Mouse (Mus musculus): Measurements from ENCODE around the gene Srpk2. TPM values are rescaled to one million over a fixed set of nuclear protein-coding genes. Genes with fewer than 3 reads are reported as not detected.

The Srpk2 gene
- polyA plus RNA-seq, 1 experiment = 71.2 TPM

DNA sequence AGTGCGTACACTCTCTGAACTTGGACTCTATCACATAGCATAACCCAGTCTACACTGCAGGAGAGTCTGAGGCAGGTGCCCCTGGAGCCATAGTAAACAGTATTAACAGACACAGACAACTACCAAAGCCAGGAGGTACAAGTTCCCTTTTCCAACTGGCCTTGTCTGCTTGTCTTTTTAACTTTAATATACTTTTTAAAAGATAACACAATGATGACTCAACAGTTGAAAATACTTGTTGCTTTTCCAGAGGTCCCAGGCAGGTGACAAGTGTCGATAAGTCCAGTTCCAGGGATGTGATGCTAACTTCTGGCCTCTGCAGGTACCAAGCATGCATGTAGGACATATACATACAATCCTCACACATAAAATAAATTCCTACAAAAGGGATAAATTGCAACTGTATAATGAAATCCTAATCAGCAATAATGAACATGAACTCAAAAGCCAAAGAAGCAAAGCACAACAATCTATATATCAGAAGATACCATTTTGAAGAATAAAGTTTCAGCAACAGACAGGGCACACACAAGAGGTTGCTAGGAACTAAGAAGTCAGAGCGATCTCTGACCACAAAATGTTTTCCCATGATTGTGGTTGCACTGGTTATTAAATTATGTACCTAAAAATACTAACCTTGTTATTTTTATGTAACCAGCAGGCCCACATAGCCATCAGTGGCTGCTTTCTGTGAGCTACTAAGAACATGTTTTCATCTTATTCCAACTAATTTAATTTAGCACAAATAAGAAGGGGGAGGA, 105.1 kb downstream of the Srpk2 start:
- TF ChIP-seq EP300 (IDR thresholded peaks at IDR 0.05; ENCODE audit: insufficient read depth, low read depth, low read length) = no peak
- no peak for TF ChIP-seq CTCF (IDR thresholded peaks at IDR 0.05; ENCODE audit: low read depth, low read length)
- no peak for TF ChIP-seq POLR2A (IDR thresholded peaks at IDR 0.05; ENCODE audit: insufficient read depth, low read length)
- H3K36me3 ChIP-seq (ENCODE audit: control insufficient read depth, insufficient read depth, low read length, poor library complexity, severe bottlenecking) = no peaks in the 10 kb centered on the region
- no peaks in the 10 kb centered on the region for H3K4me1 ChIP-seq (ENCODE audit: control insufficient read depth, insufficient read depth, low read length)
- no peaks in the 10 kb centered on the region for H3K9me3 ChIP-seq (replicated peaks; ENCODE audit: control insufficient read depth, insufficient read depth, low read length, poor library complexity, severe bottlenecking)
- H3K4me3 ChIP-seq (ENCODE audit: low read depth, low read length) = no peak overlapping the region
- H3K27ac ChIP-seq (ENCODE audit: insufficient read depth, low read length) = no peak overlapping the region
- H3K27me3 ChIP-seq (ENCODE audit: control insufficient read depth, insufficient read depth, low read length, poor library complexity, severe bottlenecking) = no peaks in the 10 kb centered on the region
- H3K9ac ChIP-seq (ENCODE audit: low read depth, poor library complexity, severe bottlenecking) = no peak overlapping the region

DNA sequence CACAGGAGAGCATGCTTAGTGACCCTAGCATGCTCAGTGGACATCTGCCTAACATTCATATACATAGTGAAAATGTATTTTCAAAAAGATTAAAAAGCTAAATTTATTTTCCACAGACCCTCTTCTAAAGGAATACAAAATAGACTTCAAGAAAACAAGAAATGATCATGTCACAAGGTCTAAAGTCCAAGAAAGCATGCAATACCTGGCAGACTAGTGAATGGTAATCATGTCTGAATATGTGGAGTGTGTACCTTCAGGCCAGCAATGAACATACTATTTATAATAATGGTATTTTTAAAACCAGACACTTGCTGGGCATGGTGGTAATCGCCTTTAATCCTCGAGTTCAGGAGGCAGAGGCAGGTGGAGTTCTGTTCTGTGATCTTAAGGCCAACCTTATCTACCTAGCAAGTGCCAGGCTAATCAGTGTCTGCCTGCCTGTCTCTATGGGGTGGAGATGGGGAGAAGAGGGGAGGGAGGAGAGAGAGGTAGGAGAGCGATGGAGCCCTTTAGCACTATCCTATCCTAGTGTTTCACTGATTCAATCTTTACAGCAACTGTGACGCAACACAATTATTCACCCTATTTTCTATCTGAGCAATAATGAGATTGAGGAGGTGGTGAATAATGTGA, 106.0 kb downstream of the Srpk2 start:
- Histone ChIP-seq H3K36me3 (ENCODE audit: control insufficient read depth, insufficient read depth, low read length, poor library complexity, severe bottlenecking) (no peaks in the 10 kb centered on the region), H3K27me3 (ENCODE audit: control insufficient read depth, insufficient read depth, low read length, poor library complexity, severe bottlenecking) (no peaks in the 10 kb centered on the region), H3K9me3 (replicated peaks; ENCODE audit: control insufficient read depth, insufficient read depth, low read length, poor library complexity, severe bottlenecking) (peaks cover 5% of the 10 kb centered on the region; the same call in 1 of the 2 replicates), H3K4me1 (ENCODE audit: control insufficient read depth, insufficient read depth, low read length) (no peaks in the 10 kb centered on the region), H3K27ac (ENCODE audit: insufficient read depth, low read length) (no peak overlapping the region), H3K4me3 (ENCODE audit: low read depth, low read length) (no peak overlapping the region), H3K9ac (ENCODE audit: low read depth, poor library complexity, severe bottlenecking) (no peak overlapping the region)
- no peak for TF ChIP-seq CTCF (IDR thresholded peaks at IDR 0.05; ENCODE audit: low read depth, low read length)
- no peak for TF ChIP-seq POLR2A (IDR thresholded peaks at IDR 0.05; ENCODE audit: insufficient read depth, low read length)
- no peak for TF ChIP-seq EP300 (IDR thresholded peaks at IDR 0.05; ENCODE audit: insufficient read depth, low read depth, low read length)

DNA sequence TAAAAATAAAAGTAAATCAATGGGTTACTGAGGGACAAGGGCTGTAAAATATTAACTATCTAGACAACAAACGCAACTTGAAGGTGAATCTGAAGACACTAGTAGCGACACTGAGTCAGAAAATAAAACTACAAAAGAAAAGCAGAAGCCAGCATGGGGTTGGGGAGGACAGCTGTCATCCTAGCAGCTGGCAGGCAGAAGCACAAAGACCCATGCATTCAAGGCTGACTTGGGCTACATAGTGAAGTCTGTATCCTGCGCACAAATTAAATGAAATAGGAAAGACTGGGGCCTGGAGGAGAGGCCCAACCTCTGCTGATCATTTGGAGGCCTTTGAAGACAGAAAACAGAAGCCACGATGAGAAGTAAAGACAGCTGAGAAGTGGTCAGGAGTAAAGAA, 106.6 kb downstream of the Srpk2 start:
- TF ChIP-seq CTCF (IDR thresholded peaks at IDR 0.05; ENCODE audit: low read depth, low read length) = no peak
- no peak for TF ChIP-seq POLR2A (IDR thresholded peaks at IDR 0.05; ENCODE audit: insufficient read depth, low read length)
- no peak for TF ChIP-seq EP300 (IDR thresholded peaks at IDR 0.05; ENCODE audit: insufficient read depth, low read depth, low read length)
- H3K4me1 ChIP-seq (ENCODE audit: control insufficient read depth, insufficient read depth, low read length) = no peaks in the 10 kb centered on the region
- no peak overlapping the region for H3K27ac ChIP-seq (ENCODE audit: insufficient read depth, low read length)
- no peak overlapping the region for H3K9ac ChIP-seq (ENCODE audit: low read depth, poor library complexity, severe bottlenecking)
- no peak overlapping the region for H3K4me3 ChIP-seq (ENCODE audit: low read depth, low read length)
- H3K36me3 ChIP-seq (ENCODE audit: control insufficient read depth, insufficient read depth, low read length, poor library complexity, severe bottlenecking) = no peaks in the 10 kb centered on the region
- H3K9me3 ChIP-seq (replicated peaks; ENCODE audit: control insufficient read depth, insufficient read depth, low read length, poor library complexity, severe bottlenecking) = peaks cover 6% of the 10 kb centered on the region; the same call in 1 of the 2 replicates
- H3K27me3 ChIP-seq (ENCODE audit: control insufficient read depth, insufficient read depth, low read length, poor library complexity, severe bottlenecking) = no peaks in the 10 kb centered on the region

DNA sequence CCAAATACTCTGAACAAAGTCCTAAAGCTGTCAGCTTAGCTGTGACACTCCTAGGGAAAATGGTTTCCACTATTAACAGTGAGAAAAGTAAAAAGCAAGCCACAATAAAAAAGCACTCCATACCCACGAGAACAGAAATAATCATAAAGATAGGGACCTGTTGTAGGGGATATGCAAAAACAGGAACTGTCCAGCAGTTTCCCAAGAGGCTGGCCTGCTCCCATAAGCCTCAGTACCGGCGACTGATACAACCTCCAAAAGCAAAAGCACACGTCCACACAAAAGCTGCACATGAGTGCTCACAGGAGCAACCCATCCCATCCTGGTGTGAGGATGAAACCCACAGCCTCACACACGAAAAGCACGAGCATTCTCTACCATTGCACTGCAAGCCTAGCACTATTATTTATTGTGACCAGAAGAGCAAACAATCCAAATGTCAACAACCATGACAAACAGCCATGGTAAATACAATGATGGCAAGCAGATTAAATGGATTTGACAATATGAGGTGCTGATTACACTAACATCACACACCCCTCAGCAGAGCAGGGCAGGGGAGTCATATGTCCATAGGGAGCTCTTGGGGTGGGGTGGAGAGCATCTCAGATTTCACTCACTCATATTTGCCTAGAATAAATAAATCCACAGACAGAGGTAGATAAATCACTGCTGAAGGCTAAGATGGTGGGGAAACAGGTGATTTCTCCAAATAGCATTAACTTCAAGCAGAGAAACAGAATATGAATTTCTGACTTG, 107.9 kb downstream of the Srpk2 start:
- H3K4me1 ChIP-seq (ENCODE audit: control insufficient read depth, insufficient read depth, low read length) = no peaks in the 10 kb centered on the region
- H3K9ac ChIP-seq (ENCODE audit: low read depth, poor library complexity, severe bottlenecking) = no peak overlapping the region
- H3K27me3 ChIP-seq (ENCODE audit: control insufficient read depth, insufficient read depth, low read length, poor library complexity, severe bottlenecking) = no peaks in the 10 kb centered on the region
- no peak overlapping the region for H3K4me3 ChIP-seq (ENCODE audit: low read depth, low read length)
- H3K36me3 ChIP-seq (ENCODE audit: control insufficient read depth, insufficient read depth, low read length, poor library complexity, severe bottlenecking) = no peaks in the 10 kb centered on the region
- peaks cover 6% of the 10 kb centered on the region; the same call in 1 of the 2 replicates for H3K9me3 ChIP-seq (replicated peaks; ENCODE audit: control insufficient read depth, insufficient read depth, low read length, poor library complexity, severe bottlenecking)
- TF ChIP-seq EP300 (IDR thresholded peaks at IDR 0.05; ENCODE audit: insufficient read depth, low read depth, low read length) = no peak
- no peak for TF ChIP-seq CTCF (IDR thresholded peaks at IDR 0.05; ENCODE audit: low read depth, low read length)
- TF ChIP-seq POLR2A (IDR thresholded peaks at IDR 0.05; ENCODE audit: insufficient read depth, low read length) = no peak
- H3K27ac ChIP-seq (ENCODE audit: insufficient read depth, low read length) = no peak overlapping the region

DNA sequence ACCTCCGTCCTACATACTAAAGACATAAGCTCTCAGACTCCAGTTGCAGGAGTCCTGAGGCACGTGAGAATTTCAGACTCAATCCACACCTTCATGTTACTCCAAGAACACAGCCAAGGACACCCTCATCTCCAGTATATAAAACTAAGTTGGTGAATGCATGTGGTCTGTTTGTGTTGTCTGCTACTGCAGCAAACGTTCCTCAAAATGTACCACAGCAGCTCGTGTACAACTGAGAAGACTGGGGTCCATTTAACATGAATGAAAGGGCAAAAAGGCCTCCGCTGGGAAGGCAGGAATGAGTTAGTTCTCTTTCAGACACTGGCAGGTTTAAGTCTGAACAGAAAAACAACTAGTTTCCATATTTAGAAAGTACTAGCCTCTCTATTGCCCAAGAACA, 110.5 kb downstream of the Srpk2 start:
- Histone ChIP-seq H3K27me3 (ENCODE audit: control insufficient read depth, insufficient read depth, low read length, poor library complexity, severe bottlenecking) (no peaks in the 10 kb centered on the region), H3K27ac (ENCODE audit: insufficient read depth, low read length) (no peak overlapping the region), H3K9me3 (replicated peaks; ENCODE audit: control insufficient read depth, insufficient read depth, low read length, poor library complexity, severe bottlenecking) (peaks cover 9% of the 10 kb centered on the region), H3K4me1 (ENCODE audit: control insufficient read depth, insufficient read depth, low read length) (no peaks in the 10 kb centered on the region), H3K36me3 (ENCODE audit: control insufficient read depth, insufficient read depth, low read length, poor library complexity, severe bottlenecking) (no peaks in the 10 kb centered on the region), H3K4me3 (ENCODE audit: low read depth, low read length) (no peak overlapping the region), H3K9ac (ENCODE audit: low read depth, poor library complexity, severe bottlenecking) (no peak overlapping the region)
- no peak for TF ChIP-seq EP300 (IDR thresholded peaks at IDR 0.05; ENCODE audit: insufficient read depth, low read depth, low read length)
- no peak for TF ChIP-seq CTCF (IDR thresholded peaks at IDR 0.05; ENCODE audit: low read depth, low read length)

Data from ES-Bruce4 (cell line).